Mouse (Mus musculus): ENCODE data around the gene Gm10663.

The Gm10663 gene

GRCm38 (mm10) chr8:65088120-65088519, 13.3 kb downstream of the Gm10663 start:
- DNase-seq, result no peak

- no peak for DNase-seq
Observed at GRCm38 (mm10) chr8:65089781-65090180, 14.9 kb downstream of the Gm10663 start.

GRCm38 (mm10) chr8:65097760-65098415, 23.1 kb downstream of the Gm10663 start:
- no peak for DNase-seq

GRCm38 (mm10) chr8:65099735-65100134, 24.9 kb downstream of the Gm10663 start:
- no peak for DNase-seq

- DNase-seq, result no peak
Observed at GRCm38 (mm10) chr8:65103632-65104031, 28.8 kb downstream of the Gm10663 start.

- no peak for DNase-seq
Observed at GRCm38 (mm10) chr8:65104041-65104440, 29.2 kb downstream of the Gm10663 start.

GRCm38 (mm10) chr8:65107936-65108718, 33.3 kb downstream of the Gm10663 start:
- no peak for DNase-seq

- no peak for DNase-seq
Observed at GRCm38 (mm10) chr8:65108936-65109335, 34.1 kb downstream of the Gm10663 start.

- DNase-seq, result peak; percentile 31
Observed at GRCm38 (mm10) chr8:65110285-65110691, 35.5 kb downstream of the Gm10663 start.

- no peak for DNase-seq
Observed at GRCm38 (mm10) chr8:65112092-65112491, 37.3 kb downstream of the Gm10663 start.

GRCm38 (mm10) chr8:65126014-65126413, 51.2 kb downstream of the Gm10663 start:
- DNase-seq, result no peak

GRCm38 (mm10) chr8:65126454-65126853, 51.6 kb downstream of the Gm10663 start:
- no peak for DNase-seq
